Mouse (Mus musculus) heart, embryonic 14.5 days (tissue): Measurements from ENCODE around the gene Cga. TPM values are rescaled to one million over a fixed set of nuclear protein-coding genes. Genes with fewer than 3 reads are reported as not detected.

Source experiments
- ATAC-seq: fragments of 200-750 bp; cut with Nextera tagmentation; 2 replicates; pipeline ENCODE4 v1.8.0; 2017; ENCODE audit warnings: low read depth, moderate TSS enrichment; ENCODE audit not compliant: insufficient number of reproducible peaks, insufficient read depth, low FRiP score
- H3K27ac ChIP-seq, 2 experiments: fragments of 200-500 bp in 1 of 2; fragments of 300-500 bp in 1 of 2; sonication (generic) in 1 of 2; replicated peaks in 1 of 2; 2 replicates each; pipeline ENCODE4 v1.5.1; 2012 to 2014; ENCODE audit warnings: low read depth in 2 of 2, low read length in 2 of 2, control low read depth in 1 of 2, mild to moderate bottlenecking in 1 of 2, mixed read lengths in 1 of 2; ENCODE audit not compliant: control insufficient read depth in 1 of 2, insufficient read depth in 1 of 2
- H3K27me3 ChIP-seq: fragments of 300-500 bp; sonication (generic); 2 replicates; pipeline ENCODE4 v1.6.1; 2014; ENCODE audit warnings: mild to moderate bottlenecking, low read length, control low read depth; ENCODE audit not compliant: control insufficient read depth, insufficient read depth
- H3K36me3 ChIP-seq: fragments of 300-500 bp; sonication (generic); 2 replicates; pipeline ENCODE4 v1.6.1; 2014; ENCODE audit warnings: mild to moderate bottlenecking, control low read depth, low read length, mixed read lengths; ENCODE audit not compliant: control insufficient read depth, insufficient read depth
- H3K4me1 ChIP-seq, 2 experiments: fragments of 200-500 bp in 1 of 2; fragments of 300-500 bp in 1 of 2; sonication (generic) in 1 of 2; 2 replicates each; pipeline ENCODE4 v1.6.1; 2012 to 2014; ENCODE audit warnings: low read length in 2 of 2, control low read depth in 1 of 2, mixed read lengths in 1 of 2; ENCODE audit not compliant: control insufficient read depth in 2 of 2, insufficient read depth in 2 of 2
- H3K4me2 ChIP-seq: fragments of 300-500 bp; sonication (generic); 2 replicates; pipeline ENCODE4 v1.6.1; 2014; ENCODE audit warnings: mild to moderate bottlenecking, low read length
- H3K4me3 ChIP-seq, 2 experiments: fragments of 200-500 bp in 1 of 2; fragments of 300-500 bp in 1 of 2; sonication (generic) in 1 of 2; 2 replicates each; pipeline ENCODE4 v1.5.1; 2012 to 2014; ENCODE audit warnings: low read length in 2 of 2, mild to moderate bottlenecking in 2 of 2, control low read depth in 1 of 2, low read depth in 1 of 2, moderate library complexity in 1 of 2; ENCODE audit not compliant: control insufficient read depth in 1 of 2, insufficient read depth in 1 of 2
- H3K9ac ChIP-seq: fragments of 300-500 bp; sonication (generic); 2 replicates; pipeline ENCODE4 v1.6.1; 2014; ENCODE audit warnings: mild to moderate bottlenecking, low read length
- H3K9me3 ChIP-seq: fragments of 300-500 bp; sonication (generic); 2 replicates; pipeline ENCODE4 v1.6.1; 2016; ENCODE audit warnings: low read length, control low read depth; ENCODE audit not compliant: control insufficient read depth
- WGBS: fragments of 180-500 bp; shearing (Covaris S2); extraction: QIAGEN DNeasy Blood & Tissue Kit; methylation state at CpG from one replicate; pipeline ENCODE4 v1.1.7; 2014; 5-methylcytosine and 5-hydroxymethylcytosine counted together
- polyA plus RNA-seq: library from polyadenylated mRNA; unstranded; fragments of >200 nt; fragmentation: Nextera tagmentation; extraction: Ambion mirVana; gene quantifications from 2 replicates; pipeline ENCODE4 v1.2.1, GENCODE M21; 2014

Cga gene
- polyA plus RNA-seq, 1 experiment from 2014 or later = not detected

- Histone ChIP-seq H3K4me1 (peaks cover 5 to 17% of the 10 kb centered on the region in 2 experiments; a peak in 3 of 4 replicates), H3K9me3 (no peaks in the 10 kb centered on the region), H3K27me3 (no peaks in the 10 kb centered on the region), H3K4me3 (peak within 1 kb of the TSS; percentile 87 to 99), H3K9ac (peak within 1 kb of the TSS; percentile 99), H3K4me2 (peak within 1 kb of the TSS; percentile 86), H3K36me3 (no peaks in the 10 kb centered on the region; the same call in 1 of the 2 replicates), H3K27ac (peak within 1 kb of the TSS; percentile 94 to 99)
- under 1% methylated on average over 41 of the region's 44 CpGs for WGBS
- peak; percentile 94 for ATAC-seq
Observed at GRCm38 (mm10) chr4:34882818-34883217, 10.8 kb upstream of the Cga start, which contains the start of gene Zfp292. Gene Zfp292 (minus strand): TSS chr4:34882960.

DNA sequence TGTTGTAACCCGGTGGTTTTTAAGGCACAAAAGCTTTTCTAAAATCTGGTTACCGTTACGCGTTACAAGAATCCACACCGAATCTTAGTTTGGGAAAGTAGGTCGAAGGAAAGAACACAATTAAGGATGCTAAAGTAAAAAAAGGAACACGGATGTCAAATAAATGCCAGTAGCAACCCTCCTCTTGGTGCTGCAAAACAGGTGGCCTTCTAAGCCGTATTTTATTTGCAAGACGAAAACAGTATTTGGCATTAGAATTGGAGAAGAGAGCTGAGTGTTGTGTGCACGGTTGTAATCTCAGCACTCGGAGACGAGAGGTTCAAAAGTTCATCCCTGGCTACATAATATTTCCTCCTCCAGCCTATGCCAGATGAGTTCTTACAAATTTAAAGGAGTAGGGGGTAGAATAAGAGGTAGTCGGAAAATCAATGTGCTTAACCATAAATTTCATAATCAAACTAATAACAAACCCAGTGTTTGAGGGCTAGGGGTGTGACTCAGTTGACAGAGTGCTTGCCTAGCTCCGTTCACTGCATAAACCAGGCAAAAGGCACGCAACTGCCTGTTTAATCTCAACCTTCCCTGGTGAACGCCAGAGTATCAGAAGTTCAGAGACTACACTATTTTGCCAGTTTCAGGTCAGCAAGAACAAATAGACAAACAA lies 10.1 kb upstream of the Cga start:
- H3K9ac ChIP-seq = peak overlapping the region; percentile 99
- no peaks in the 10 kb centered on the region; the same call in 1 of the 2 replicates for H3K36me3 ChIP-seq
- H3K4me3 ChIP-seq = peak overlapping the region; percentile 87 to 99; a peak in 3 of 4 replicates
- H3K27ac ChIP-seq = peak overlapping the region; percentile 94 to 99
- 25% methylated on average over 16 of the region's 16 CpGs for WGBS
- ATAC-seq = no peak
- peaks cover 5 to 17% of the 10 kb centered on the region in 2 experiments; a peak in 3 of 4 replicates for H3K4me1 ChIP-seq
- no peaks in the 10 kb centered on the region for H3K9me3 ChIP-seq
- H3K27me3 ChIP-seq = no peaks in the 10 kb centered on the region; the same call in 1 of the 2 replicates
- H3K4me2 ChIP-seq = peak overlapping the region; percentile 86

DNA sequence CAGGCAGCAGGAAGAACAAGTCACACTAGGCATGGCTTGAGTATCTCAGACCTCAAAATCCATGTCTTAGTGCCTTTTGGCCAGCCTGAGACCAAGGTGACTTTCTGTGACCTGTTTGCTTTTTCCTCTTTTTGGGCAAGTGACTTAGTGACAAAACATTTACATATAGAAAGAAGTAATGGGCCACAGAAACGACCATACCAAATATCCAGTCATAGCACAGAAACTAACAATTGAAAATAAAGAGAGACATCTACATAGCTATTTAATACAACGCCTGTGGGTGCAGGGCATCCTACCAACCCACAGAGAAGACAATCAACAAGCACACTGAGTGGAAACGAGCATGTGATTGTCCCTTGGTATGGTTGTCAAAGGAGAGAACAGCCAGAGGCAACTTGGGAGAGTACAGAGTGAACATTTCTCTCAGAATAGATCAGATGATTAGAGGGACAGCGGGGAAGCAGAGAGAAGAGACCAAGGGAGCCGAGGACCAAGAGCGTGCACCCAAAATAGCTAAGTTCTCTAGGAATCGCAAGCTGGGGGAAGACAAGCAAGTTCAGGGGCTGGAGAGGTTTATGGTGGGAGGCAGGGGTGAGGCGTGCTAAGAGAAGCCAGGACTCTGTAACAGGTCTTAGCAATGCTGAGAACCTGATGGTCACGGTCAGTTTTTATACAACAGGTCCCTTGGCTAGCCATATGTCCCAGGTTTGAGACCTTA lies 7.8 kb upstream of the Cga start:
- Histone ChIP-seq H3K36me3 (no peaks in the 10 kb centered on the region; the same call in 1 of the 2 replicates), H3K9me3 (no peaks in the 10 kb centered on the region), H3K4me3 (peak overlapping the region; percentile 71 to 72; a peak in 3 of 4 replicates), H3K4me1 (peaks cover 5 to 24% of the 10 kb centered on the region in 2 experiments; a peak in 3 of 4 replicates), H3K9ac (peak overlapping the region; percentile 86), H3K27ac (peak overlapping the region; percentile 60 to 86; a peak in 3 of 4 replicates), H3K4me2 (peak overlapping the region; percentile 72), H3K27me3 (no peaks in the 10 kb centered on the region; the same call in 1 of the 2 replicates)
- ATAC-seq = no peak
- WGBS = 33% methylated on average over 9 of the region's 9 CpGs

GRCm38 (mm10) chr4:34886490-34887111 lies 7.0 kb upstream of the Cga start:
- Histone ChIP-seq H3K4me3 (peak overlapping the region; percentile 71 to 72), H3K36me3 (no peaks in the 10 kb centered on the region), H3K27ac (peak overlapping the region; percentile 60 to 86), H3K9ac (peak overlapping the region; percentile 86), H3K4me1 (peaks cover 3 to 24% of the 10 kb centered on the region in 2 experiments; a peak in 3 of 4 replicates), H3K9me3 (no peaks in the 10 kb centered on the region), H3K4me2 (peak overlapping the region; percentile 72), H3K27me3 (no peaks in the 10 kb centered on the region; the same call in 1 of the 2 replicates)
- ATAC-seq = peak; percentile 43; the same call in 1 of the 2 replicates
- WGBS = 0% methylated on average over 48 of the region's 48 CpGs

DNA sequence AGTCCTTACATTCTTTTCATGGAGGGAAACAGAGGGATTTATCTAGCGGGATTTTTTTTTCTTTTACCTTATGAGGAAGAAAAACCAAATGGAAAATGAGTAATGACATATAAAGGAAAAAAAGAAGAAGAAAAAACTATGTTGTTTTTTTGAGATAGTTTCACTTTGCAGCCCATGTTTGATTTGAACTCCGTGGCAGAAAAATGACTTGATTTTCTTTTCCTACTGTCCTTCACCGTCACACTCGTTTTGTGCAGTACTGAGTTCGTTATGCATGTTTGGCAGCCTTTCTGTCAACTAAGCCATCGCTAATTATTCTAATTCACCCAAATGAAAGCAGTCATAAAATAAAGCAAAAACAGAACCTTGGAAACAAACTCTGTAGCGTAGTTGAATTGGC lies 6.3 kb upstream of the Cga start:
- peak overlapping the region; percentile 71 to 72 for H3K4me3 ChIP-seq
- peaks cover 3 to 21% of the 10 kb centered on the region in 2 experiments; a peak in 3 of 4 replicates for H3K4me1 ChIP-seq
- H3K27ac ChIP-seq = peak overlapping the region in 1 of 2 experiments; percentile 86; a peak in 3 of 4 replicates
- H3K4me2 ChIP-seq = peak overlapping the region; percentile 72
- no peaks in the 10 kb centered on the region; the same call in 1 of the 2 replicates for H3K27me3 ChIP-seq
- 17% methylated on average over 7 of the region's 7 CpGs for WGBS
- peak overlapping the region; percentile 86 for H3K9ac ChIP-seq
- no peaks in the 10 kb centered on the region for H3K36me3 ChIP-seq
- ATAC-seq = no peak
- H3K9me3 ChIP-seq = no peaks in the 10 kb centered on the region

- Histone ChIP-seq H3K27me3 (no peaks in the 10 kb centered on the region; the same call in 1 of the 2 replicates), H3K9ac (no peak overlapping the region), H3K4me2 (no peak overlapping the region), H3K4me3 (no peak overlapping the region), H3K27ac (no peak overlapping the region), H3K4me1 (peaks cover 3 to 15% of the 10 kb centered on the region in 2 experiments; a peak in 3 of 4 replicates), H3K36me3 (no peaks in the 10 kb centered on the region), H3K9me3 (no peaks in the 10 kb centered on the region)
- WGBS = 5% methylated on average over 15 of the region's 15 CpGs
- no peak for ATAC-seq
Observed at GRCm38 (mm10) chr4:34889101-34889811, 4.3 kb upstream of the Cga start.
